Mouse (Mus musculus) ES-Bruce4 (cell line): ENCODE results near the gene Bri3.

ENCODE experiments used
- CTCF ChIP-seq: IDR thresholded peaks from one replicate; pipeline ENCODE4 v1.8.1; 2011; ENCODE audit warnings: low read depth, low read length
- EP300 ChIP-seq: IDR thresholded peaks from 2 replicates; pipeline ENCODE4 v1.6.1; 2011; ENCODE audit warnings: low read depth, low read length; ENCODE audit not compliant: insufficient read depth
- POLR2A ChIP-seq: IDR thresholded peaks from one replicate; pipeline ENCODE4 v1.8.1; 2011; ENCODE audit warnings: low read length; ENCODE audit not compliant: insufficient read depth

DNA sequence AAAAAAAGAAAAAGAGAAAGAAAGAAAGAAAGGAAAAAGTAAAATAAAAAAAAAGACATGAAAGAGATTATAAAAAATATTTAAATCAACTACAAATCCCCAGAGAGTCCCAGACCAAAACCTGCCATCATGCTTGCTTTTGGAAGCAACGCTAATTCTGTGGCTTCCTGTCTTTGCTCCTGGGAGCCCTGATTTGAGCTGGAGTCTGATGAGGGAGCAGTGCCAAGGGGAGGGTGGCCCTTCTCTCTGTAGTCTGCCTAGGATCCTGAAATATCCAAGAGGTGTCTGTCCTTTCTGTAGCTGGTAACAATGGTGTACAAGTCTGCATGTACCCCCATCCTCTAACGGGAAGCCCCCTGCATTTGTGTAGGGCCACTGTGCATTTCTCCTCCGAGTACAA is 26.9 kb downstream of the Bri3 start:
- TF ChIP-seq CTCF (no peak), POLR2A (no peak), EP300 (no peak)
